Mouse (Mus musculus) gonadal fat pad, adult 2 months (tissue): ENCODE measurements at regions not wholly inside any gene's neighbourhood (a gene's known extent, or its start where the extent isn't known, plus 50 kb on each side); places are given as distances from the start of the nearest gene placed in this dataset.

Experiments
- DNase-seq: peaks from one replicate; pipeline ENCODE4 v3.0.0-alpha.2; 2012; ENCODE audit warnings: low read depth

DNA sequence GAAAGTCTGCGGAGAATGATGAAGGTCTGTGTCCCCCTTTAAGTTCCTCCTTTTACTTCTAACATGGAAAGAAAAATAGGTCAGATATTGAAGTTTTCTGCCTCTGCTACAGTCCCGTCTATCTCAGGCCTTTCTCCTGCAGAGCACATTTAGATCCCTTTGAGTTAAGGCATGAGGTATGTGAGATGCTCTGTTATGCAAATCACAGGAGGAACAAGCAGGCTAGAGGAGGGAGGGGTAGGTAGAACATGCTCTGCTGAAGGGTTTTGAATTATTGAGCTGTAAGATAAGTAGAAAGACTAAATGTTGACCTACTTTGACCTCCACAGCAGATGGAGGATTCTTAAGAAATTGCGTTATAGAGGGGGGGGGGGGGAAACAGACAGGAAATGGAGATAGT, 228.4 kb upstream of the Ldb2 start:
- DNase-seq = no peak

- no peak for DNase-seq
Measured at GRCm38 (mm10) chr5:45025383-45025782, 225.9 kb upstream of the Ldb2 start.

DNA sequence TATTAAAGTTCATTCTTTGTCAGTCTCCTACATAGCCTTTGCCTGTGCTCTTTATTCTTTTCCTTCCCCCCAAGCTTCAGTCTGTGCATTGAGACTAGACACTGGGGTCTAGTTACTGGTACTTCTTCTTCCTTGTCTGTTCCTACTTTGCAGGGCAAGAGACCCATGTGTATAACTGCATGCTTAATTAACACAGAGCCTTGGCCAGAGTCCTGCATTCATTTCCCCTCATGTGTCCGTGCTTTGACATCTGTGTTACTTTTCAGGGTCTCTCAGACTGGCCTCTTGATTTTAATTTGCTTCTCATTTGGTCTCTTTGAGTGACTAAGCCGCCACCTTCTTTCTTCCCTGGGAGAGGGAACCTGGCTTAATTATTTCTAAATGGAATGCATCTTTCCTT, 208.4 kb upstream of the Ldb2 start:
- DNase-seq = no peak

- no peak for DNase-seq
Measured at GRCm38 (mm10) chr5:45000996-45001395, 201.5 kb upstream of the Ldb2 start.

GRCm38 (mm10) chr5:44999032-44999431, 199.6 kb upstream of the Ldb2 start:
- DNase-seq = no peak

DNA sequence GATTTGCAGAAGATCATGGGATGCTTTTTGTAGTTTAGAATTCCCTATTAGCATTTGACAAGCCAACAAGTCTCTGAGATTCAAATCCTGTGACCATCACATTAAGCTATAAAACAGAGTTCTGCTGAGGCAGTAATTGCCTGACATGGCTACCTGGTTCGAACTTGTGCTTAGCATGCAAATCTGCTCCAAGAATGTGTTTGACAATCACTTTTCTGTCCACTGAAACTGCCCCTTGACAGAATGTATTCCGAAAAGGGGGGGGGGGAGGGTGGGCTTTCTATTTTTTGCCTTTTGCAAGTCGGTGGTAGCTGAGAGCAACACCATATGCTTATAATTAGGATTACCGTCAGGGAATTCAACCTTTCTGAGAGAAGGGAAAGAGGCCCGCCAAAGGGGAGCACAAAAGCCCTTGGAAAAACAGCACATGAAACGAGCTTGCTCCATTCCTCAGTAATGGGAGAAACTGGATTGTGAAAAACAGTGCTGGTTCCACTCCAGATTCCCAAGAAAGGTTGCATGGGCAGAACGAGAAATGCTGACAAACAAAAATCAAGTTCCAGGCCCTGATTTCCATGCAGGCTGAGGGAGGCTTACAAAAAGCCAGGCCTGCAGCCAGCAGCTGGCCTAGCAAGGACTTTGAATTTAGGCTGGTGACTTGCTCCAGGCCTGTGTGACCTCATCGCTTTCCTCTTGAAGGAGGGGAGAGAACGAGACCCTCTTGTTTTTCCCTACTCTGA, 176.1 kb upstream of the Ldb2 start:
- no peak for DNase-seq

- no peak for DNase-seq
Measured at GRCm38 (mm10) chr5:44943023-44943921, 143.8 kb upstream of the Ldb2 start.

GRCm38 (mm10) chr5:44942575-44942974, 143.1 kb upstream of the Ldb2 start:
- no peak for DNase-seq

DNA sequence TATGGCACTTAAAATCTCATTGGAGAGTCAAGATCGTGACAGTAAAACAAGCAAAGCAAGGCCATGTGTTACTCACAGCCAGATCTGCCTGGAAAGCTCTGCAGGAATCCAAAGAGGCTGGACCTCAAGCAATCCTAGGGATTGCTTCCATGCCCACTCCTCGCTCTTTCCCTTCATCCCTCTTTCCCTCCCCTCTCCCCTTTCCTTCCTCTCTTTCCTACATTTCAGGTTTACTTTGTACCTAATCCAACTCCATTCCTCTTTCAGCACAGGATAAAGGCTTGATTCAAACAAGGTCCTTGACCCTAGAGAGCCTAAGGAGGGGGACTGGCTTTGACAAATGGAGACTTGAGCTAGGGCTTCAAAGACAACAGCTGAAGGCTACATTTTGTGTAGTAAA, 126.0 kb upstream of the Ldb2 start:
- no peak for DNase-seq

GRCm38 (mm10) chr5:44922129-44922775, 122.8 kb upstream of the Ldb2 start:
- DNase-seq = no peak

- DNase-seq = no peak
Measured at GRCm38 (mm10) chr5:44917816-44918213, 118.3 kb upstream of the Ldb2 start.

DNA sequence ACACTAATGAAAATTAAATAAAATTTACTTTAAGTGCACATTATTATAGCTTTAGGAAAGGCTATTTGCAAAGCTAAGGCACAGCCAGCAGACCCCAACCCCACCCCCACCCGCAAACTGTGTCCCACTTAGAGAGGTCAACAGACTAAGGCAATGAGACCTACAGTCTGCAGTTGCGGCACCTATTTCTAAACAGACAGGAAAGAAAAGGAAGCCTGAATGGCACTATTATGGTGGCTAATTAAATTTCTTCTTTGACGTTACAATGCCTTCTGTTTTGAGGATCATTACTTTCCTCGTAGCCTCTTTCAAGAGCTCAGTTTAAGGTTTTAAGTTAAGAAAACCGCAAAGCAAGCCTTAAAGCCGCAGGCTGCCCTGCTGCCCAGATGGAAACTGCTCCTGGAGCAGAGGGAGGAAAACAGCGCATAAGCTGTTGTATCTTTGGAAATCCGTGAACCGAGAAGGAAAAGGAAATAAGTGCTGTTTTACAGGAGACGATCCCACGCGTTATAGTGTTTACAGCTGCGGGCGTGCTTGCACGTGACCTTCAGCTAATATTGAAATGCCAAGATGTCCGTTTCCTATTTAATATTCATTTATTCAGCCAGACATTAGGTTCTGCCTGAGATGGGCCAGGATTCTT, 117.8 kb upstream of the Ldb2 start:
- DNase-seq = no peak

DNA sequence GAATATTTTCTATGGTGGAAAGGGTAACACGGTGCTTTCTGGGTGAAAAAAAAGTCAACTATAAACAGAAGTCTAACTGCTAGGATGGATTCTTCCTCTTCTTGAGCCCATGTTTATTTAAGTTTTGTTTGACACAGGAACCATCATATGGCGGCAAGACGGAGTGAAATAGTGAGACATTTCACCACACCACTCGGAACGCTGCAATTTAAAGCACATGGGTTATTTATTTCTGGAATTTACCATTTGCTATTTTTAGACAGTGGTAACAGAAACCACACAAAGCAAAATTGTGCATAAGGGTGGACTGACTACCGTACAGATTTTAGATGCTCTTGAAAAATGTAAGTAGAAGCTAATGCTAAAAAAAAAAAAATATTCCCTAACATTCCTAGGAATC, 103.1 kb upstream of the Ldb2 start:
- no peak for DNase-seq

DNA sequence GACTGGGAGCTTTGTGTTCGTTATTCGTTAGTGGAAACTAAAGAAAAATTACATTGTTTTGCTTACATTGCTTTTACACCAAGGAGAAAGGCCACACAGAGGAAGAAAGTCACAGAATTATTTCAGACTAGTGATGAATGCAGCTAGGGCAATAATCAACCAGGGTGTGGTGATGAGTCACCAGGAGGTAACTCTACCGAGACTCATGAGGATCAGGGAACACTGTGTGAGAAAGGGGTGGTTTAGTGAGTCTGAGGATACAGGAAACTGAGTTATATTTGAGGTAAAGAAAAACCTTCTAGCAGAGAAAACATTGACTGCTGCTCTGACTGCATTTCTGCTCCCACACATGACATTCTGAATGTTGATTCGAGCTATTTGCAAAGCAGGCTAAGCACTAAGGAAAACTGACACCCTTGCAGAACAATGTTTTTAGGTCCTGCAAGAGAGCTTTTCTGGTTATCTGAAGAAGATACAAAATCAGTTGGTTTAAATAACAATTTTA, 87.1 kb upstream of the Ldb2 start:
- no peak for DNase-seq

- DNase-seq = no peak
Measured at GRCm38 (mm10) chr5:44876946-44877345, 77.5 kb upstream of the Ldb2 start.

GRCm38 (mm10) chr5:44872243-44872642, 72.8 kb upstream of the Ldb2 start:
- no peak for DNase-seq

- no peak for DNase-seq
Measured at GRCm38 (mm10) chr5:44863887-44864286, 64.4 kb upstream of the Ldb2 start.

DNA sequence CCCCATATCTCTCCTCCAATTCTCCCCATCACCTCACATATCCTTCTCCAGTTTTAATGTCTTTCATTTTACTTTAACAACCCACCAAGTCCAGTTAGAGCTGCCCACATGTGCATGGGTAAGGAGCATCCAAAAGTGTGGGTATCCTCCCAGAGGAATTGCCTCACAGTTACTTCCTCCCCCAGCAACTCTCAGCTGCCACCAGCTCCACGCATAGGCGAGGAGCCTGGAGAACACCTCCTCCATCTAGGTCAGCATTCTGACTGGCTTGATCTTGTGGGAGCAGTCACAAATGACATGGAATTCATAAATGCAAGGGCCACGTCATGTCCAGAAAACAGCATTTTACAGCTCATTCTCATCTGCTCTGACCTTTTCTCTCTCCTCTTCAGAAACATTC, 63.9 kb upstream of the Ldb2 start:
- no peak for DNase-seq

GRCm38 (mm10) chr5:44854189-44854588, 54.7 kb upstream of the Ldb2 start:
- DNase-seq = no peak
